Mouse (Mus musculus) layer of hippocampus, adult 8-10 months (tissue): ENCODE measurements at regions not wholly inside any gene's neighbourhood (a gene's known extent, or its start where the extent isn't known, plus 50 kb on each side); places are given as distances from the start of the nearest gene placed in this dataset.

ENCODE experiments used
- DNase-seq, 2 experiments: peaks; one replicate each; pipeline ENCODE4 v3.0.0; 2022; ENCODE audit warnings: low spot score in 2 of 2
- microRNA-seq, 2 experiments: library from miRNA; unstranded; fragments of <30 nt; microRNA quantifications; one replicate each; pipeline ENCODE4 v1.2.0; 2022

DNA sequence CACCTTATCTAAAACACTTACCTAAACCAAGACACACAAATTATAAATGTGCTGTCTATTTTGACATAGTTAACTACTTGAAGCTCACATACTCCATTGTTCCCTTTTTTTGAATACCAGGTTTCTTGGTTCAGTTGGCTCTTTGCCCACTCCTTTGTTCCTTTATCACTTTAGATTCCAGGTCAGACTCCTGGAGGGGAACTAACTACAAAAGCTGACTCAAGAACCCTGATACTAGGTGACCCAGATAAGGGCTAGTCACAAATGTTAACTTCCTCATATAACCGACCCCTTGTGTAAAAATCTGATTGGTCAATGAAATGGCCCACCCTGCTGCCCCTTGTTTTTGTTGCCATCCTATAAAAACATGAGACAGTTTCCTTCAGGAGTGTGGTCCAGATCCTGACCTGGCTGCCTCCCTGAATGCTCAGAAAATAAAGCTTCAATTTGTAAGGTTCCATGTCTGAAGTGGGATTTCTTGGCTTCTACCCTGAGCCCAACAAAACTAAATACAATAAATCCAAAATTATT is 593.9 kb downstream of the Slco4c1 start:
- no peak for DNase-seq

DNA sequence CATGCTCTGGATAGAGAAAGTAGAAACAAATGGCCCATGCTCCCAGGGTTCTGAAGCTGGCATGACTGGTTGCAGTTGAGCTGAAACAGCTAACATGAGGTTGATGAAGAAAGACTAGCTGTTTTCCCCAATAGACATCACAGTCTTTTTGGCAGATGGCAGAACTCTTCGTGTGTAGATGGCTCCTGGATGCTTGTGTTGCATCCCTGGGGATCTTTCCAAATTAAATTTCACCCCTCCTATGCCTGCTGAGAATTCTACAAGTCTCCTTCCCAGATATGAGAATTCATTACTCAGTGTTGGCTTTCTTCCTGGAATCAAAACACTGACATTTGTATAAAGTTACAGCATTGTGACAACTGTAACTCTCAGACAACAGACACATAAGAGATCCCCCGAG is 595.3 kb downstream of the Slco4c1 start:
- DNase-seq = peak; percentile 2 to 6

Small RNA genes in the stretch of these regions (microRNA-seq; reads per million reads assigned to microRNA genes)
- gene Gm22917 = 0 reads per million in 2 experiments
